In genomic region chr6:50661729-50662128, GRCm38 (mm10) we compare ENCODE assay signal across 22 mouse cellular contexts. TPM values are rescaled to one million over a fixed set of nuclear protein-coding genes. Genes with fewer than 3 reads are reported as not detected.
DNase-seq lines count a peak whose midpoint lies in the region; ATAC-seq and TF ChIP-seq lines count a peak whose summit lies in the region.
"Had no signal": no experiment of that assay in that cellular context is flagged by ENCODE, and none has a peak within 500 bp of the region (broad histone marks: within the 10 kb centered on the region; RNA-seq: fewer than 3 reads in every experiment).

No protein-coding gene starts in this region.

- H3K27me3 ChIP-seq in limb, embryonic 12.5 days, result peaks cover 34% of the 10 kb centered on the region
- no peaks in the 10 kb centered on the region for H3K27me3 ChIP-seq in limb, embryonic 10.5 days (ENCODE audit: low read depth, poor library complexity, severe bottlenecking)
- H3K27me3 ChIP-seq in lung, postnatal 0 days (replicated peaks; ENCODE audit: insufficient read depth, low read length), result no peaks in the 10 kb centered on the region
- H3K27me3 ChIP-seq: midbrain, embryonic 15.5 days; neural tube, embryonic 12.5 days had no signal

- 47% methylated on average over 7 of the region's 7 CpGs for WGBS in limb, embryonic 12.5 days
- WGBS in limb, embryonic 10.5 days, result 74% methylated on average over 7 of the region's 7 CpGs
- WGBS in lung, postnatal 0 days, result 74% methylated on average over 7 of the region's 7 CpGs

- H3K4me3 ChIP-seq in gastrocnemius, adult 2 months, result no peak overlapping the region
- no peak overlapping the region for H3K4me3 ChIP-seq in limb, embryonic 12.5 days (replicated peaks)
- H3K4me3 ChIP-seq in limb, embryonic 10.5 days, result no peak overlapping the region
- no peak overlapping the region for H3K4me3 ChIP-seq in lung, postnatal 0 days (ENCODE audit: low read depth, low read length)
- H3K4me3 ChIP-seq: heart, embryonic 10.5 days; midbrain, embryonic 15.5 days; neural tube, embryonic 12.5 days had no signal

- no peak for TF ChIP-seq CTCF in gastrocnemius, adult 2 months (IDR thresholded peaks at IDR 0.05)
- no peak for TF ChIP-seq CTCF in lung, postnatal 0 days (IDR thresholded peaks at IDR 0.05)

- no peak for TF ChIP-seq EP300 in lung, postnatal 0 days (IDR thresholded peaks at IDR 0.05)

- no peak overlapping the region for H3K9ac ChIP-seq in limb, embryonic 12.5 days (replicated peaks)
- H3K9ac ChIP-seq in lung, postnatal 0 days (replicated peaks; ENCODE audit: low read depth), result no peak overlapping the region
- H3K9ac ChIP-seq: midbrain, embryonic 15.5 days; neural tube, embryonic 12.5 days had no signal

- no peak overlapping the region for H3K27ac ChIP-seq in gastrocnemius, adult 2 months
- H3K27ac ChIP-seq in limb, embryonic 12.5 days, result 0 out of 2 replicates have a peak overlapping the region, but pooled peaks have one; percentile 18
- H3K27ac ChIP-seq in limb, embryonic 10.5 days, result no peak overlapping the region
- H3K27ac ChIP-seq in lung, postnatal 0 days (ENCODE audit: low read length), result no peak overlapping the region
- H3K27ac ChIP-seq: heart, embryonic 10.5 days; midbrain, embryonic 15.5 days; neural tube, embryonic 12.5 days had no signal

- H3K4me1 ChIP-seq in limb, embryonic 12.5 days (replicated peaks), result peaks cover 50% of the 10 kb centered on the region
- peaks cover 7% of the 10 kb centered on the region; the same call in 1 of the 2 replicates for H3K4me1 ChIP-seq in limb, embryonic 10.5 days
- no peaks in the 10 kb centered on the region for H3K4me1 ChIP-seq in lung, postnatal 0 days (ENCODE audit: insufficient read depth, low read depth, low read length)
- H3K4me1 ChIP-seq: heart, embryonic 10.5 days; midbrain, embryonic 15.5 days; neural tube, embryonic 12.5 days had no signal

- intact Hi-C loops in gastrocnemius, adult 2 months (cut with DNase I), result no loop called here
- intact Hi-C loops in gastrocnemius, postnatal 36 days (cut with DNase I), result no loop called here

- H3K9me3 ChIP-seq in limb, embryonic 12.5 days, result no peaks in the 10 kb centered on the region
- H3K9me3 ChIP-seq in limb, embryonic 10.5 days (replicated peaks), result no peaks in the 10 kb centered on the region
- no peaks in the 10 kb centered on the region for H3K9me3 ChIP-seq in lung, postnatal 0 days (ENCODE audit: low read length)
- H3K9me3 ChIP-seq: heart, embryonic 10.5 days; midbrain, embryonic 15.5 days; neural tube, embryonic 12.5 days had no signal

- H3K4me2 ChIP-seq in limb, embryonic 12.5 days, result no peak overlapping the region
- no peak overlapping the region for H3K4me2 ChIP-seq in lung, postnatal 0 days (replicated peaks; ENCODE audit: low read depth, low read length)
- H3K4me2 ChIP-seq: midbrain, embryonic 15.5 days; neural tube, embryonic 12.5 days had no signal

- no peaks in the 10 kb centered on the region for H3K36me3 ChIP-seq in limb, embryonic 12.5 days
- H3K36me3 ChIP-seq in limb, embryonic 10.5 days, result no peaks in the 10 kb centered on the region
- no peaks in the 10 kb centered on the region for H3K36me3 ChIP-seq in lung, postnatal 0 days (ENCODE audit: insufficient read depth, low read length)
- H3K36me3 ChIP-seq: heart, embryonic 10.5 days; midbrain, embryonic 15.5 days; neural tube, embryonic 12.5 days had no signal

- peak; percentile 21 for DNase-seq in gastrocnemius, adult 2 months
- no peak for DNase-seq in gastrocnemius, postnatal 36 days
- no peak for DNase-seq in limb, embryonic 10.5 days (ENCODE audit: low spot score)
- peak; percentile 97 for DNase-seq in cerebellum, adult 9-11 months
- DNase-seq in lung, postnatal 0 days (ENCODE audit: low spot score), result no peak
- DNase-seq in embryo, embryonic 10.5 days (ENCODE audit: low spot score), result no peak
- DNase-seq: adrenal gland, adult 8-10 months; B cell, adult 2 months; kidney, adult 11 months; lung, postnatal 4 days; thymus, postnatal 36 days had no signal

- no peak; the same call in 1 of the 2 replicates for ATAC-seq in limb, embryonic 12.5 days (ENCODE audit: insufficient number of reproducible peaks, insufficient read depth, low FRiP score, low TSS enrichment, low read depth)
- no peak for ATAC-seq in lung, postnatal 0 days
- ATAC-seq: midbrain, embryonic 15.5 days had no signal

RNA-seq across cellular contexts. Expression of gene Npvf, which starts 7.5 kb away (rescaled TPM):
- total RNA-seq in gastrocnemius, adult 2 months (2021), result not detected
- total RNA-seq in gastrocnemius, postnatal 36 days (2021), result not detected
- not detected in 2 replicates for polyA plus RNA-seq in limb, embryonic 12.5 days (2016; fragmentation: Nextera tagmentation; extraction: Ambion mirVana)
- polyA plus RNA-seq in limb, embryonic 10.5 days (2016; fragmentation: Nextera tagmentation; extraction: Ambion mirVana), result not detected in 2 replicates
- polyA plus RNA-seq in lung, postnatal 0 days (2015; fragmentation: Nextera tagmentation; extraction: Ambion mirVana), result not detected in 2 replicates
- total RNA-seq: adrenal gland, adult 8-10 months; ES-E14; gastrocnemius, adult 18-20 months; hematopoietic stem cell, adult 5-6 weeks; layer of hippocampus, adult 8-10 months; left cerebral cortex, postnatal 14 days had no signal
- polyA plus RNA-seq: embryonic facial prominence, embryonic 11.5 days; liver, embryonic 16.5 days; neural tube, embryonic 12.5 days had no signal

Comparison
In these comparisons a context has a peak if more than half of its experiments do, and no peak if none do; other contexts are left out.
1. DNase-seq: peak in gastrocnemius, adult 2 months (single experiment) and cerebellum, adult 9-11 months (single experiment); none in gastrocnemius, postnatal 36 days (0 of 2), limb, embryonic 10.5 days (single experiment), lung, postnatal 0 days (single experiment) and embryo, embryonic 10.5 days (single experiment).